Mouse (Mus musculus) neural tube, embryonic 11.5 days (tissue): ENCODE measurements around the gene Gm42906. TPM values are rescaled to one million over a fixed set of nuclear protein-coding genes. Genes with fewer than 3 reads are reported as not detected.

Experiments
- ATAC-seq: fragments of 200-750 bp; cut with Nextera tagmentation; 2 replicates; pipeline ENCODE4 v1.8.0; 2017; ENCODE audit warnings: moderate number of reproducible peaks, mild to moderate bottlenecking, moderate TSS enrichment, moderate library complexity; ENCODE audit not compliant: insufficient read depth, low FRiP score, low TSS enrichment
- DNase-seq: peaks from one replicate; pipeline ENCODE4 v3.0.0-alpha.2; 2015; ENCODE audit warnings: low spot score
- H3K27ac ChIP-seq: fragments of 300-500 bp; sonication (generic); 2 replicates; pipeline ENCODE4 v1.5.1; 2014; ENCODE audit warnings: low read depth, mild to moderate bottlenecking, low read length
- H3K27me3 ChIP-seq: fragments of 300-500 bp; sonication (generic); 2 replicates; pipeline ENCODE4 v1.6.1; 2014; ENCODE audit warnings: mild to moderate bottlenecking, low read length, mixed read lengths; ENCODE audit not compliant: control insufficient read depth, insufficient read depth
- H3K36me3 ChIP-seq: fragments of 300-500 bp; sonication (generic); 2 replicates; pipeline ENCODE4 v1.6.1; 2014; ENCODE audit warnings: mild to moderate bottlenecking, low read length, moderate library complexity, mixed read lengths; ENCODE audit not compliant: control insufficient read depth, insufficient read depth
- H3K4me1 ChIP-seq: fragments of 300-500 bp; sonication (generic); 2 replicates; pipeline ENCODE4 v1.6.1; 2014; ENCODE audit warnings: low read length, mixed read lengths; ENCODE audit not compliant: control insufficient read depth, insufficient read depth
- H3K4me2 ChIP-seq: fragments of 300-500 bp; sonication (generic); 2 replicates; pipeline ENCODE4 v1.6.1; 2014; ENCODE audit warnings: low read depth, mild to moderate bottlenecking, moderate library complexity
- H3K4me3 ChIP-seq: fragments of 300-500 bp; sonication (generic); 2 replicates; pipeline ENCODE4 v1.5.1; 2014; ENCODE audit warnings: low read depth, low read length
- H3K9ac ChIP-seq: fragments of 300-500 bp; sonication (generic); 2 replicates; pipeline ENCODE4 v1.6.1; 2014; ENCODE audit warnings: mild to moderate bottlenecking, low read length
- H3K9me3 ChIP-seq: fragments of 300-500 bp; sonication (generic); 2 replicates; pipeline ENCODE4 v1.6.1; 2016; ENCODE audit warnings: low read length; ENCODE audit not compliant: control insufficient read depth
- WGBS: fragments of 180-500 bp; shearing (Covaris S2); extraction: QIAGEN DNeasy Blood & Tissue Kit; methylation state at CpG from one replicate; pipeline ENCODE4 v1.1.7; 2014; 5-methylcytosine and 5-hydroxymethylcytosine counted together
- polyA plus RNA-seq: library from polyadenylated mRNA; unstranded; fragments of >200 nt; fragmentation: Nextera tagmentation; extraction: Ambion mirVana; gene quantifications from 2 replicates; pipeline ENCODE4 v1.2.1, GENCODE M21; 2014

Gm42906 gene
- polyA plus RNA-seq, 1 experiment from 2014 or later: not detected

DNA sequence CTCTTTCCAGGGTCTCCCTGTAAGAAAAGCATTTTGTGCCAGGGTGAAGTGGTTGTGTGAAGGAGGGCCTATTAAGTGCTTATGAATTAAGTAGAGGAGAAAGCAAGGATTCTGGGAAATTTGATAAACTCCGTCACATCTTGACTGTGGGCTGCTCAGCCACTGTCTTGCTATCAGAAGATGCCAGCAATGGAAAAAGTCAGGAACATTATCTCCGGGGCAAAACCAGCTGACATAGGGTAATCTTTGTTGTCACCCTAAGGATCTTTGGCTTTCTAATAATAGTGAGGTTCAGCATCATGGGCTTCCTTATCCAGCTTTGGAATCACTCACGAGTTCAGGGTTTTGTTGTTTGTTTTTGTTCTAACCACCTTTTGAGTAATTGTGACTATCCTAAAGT lies 14.3 kb downstream of the Gm42906 start:
- 86% methylated on average over 3 of the region's 3 CpGs for WGBS
- Histone ChIP-seq H3K9ac (no peak overlapping the region), H3K4me3 (no peak overlapping the region), H3K4me2 (no peak overlapping the region), H3K9me3 (no peaks in the 10 kb centered on the region), H3K27me3 (no peaks in the 10 kb centered on the region), H3K27ac (no peak overlapping the region), H3K4me1 (peaks cover 2% of the 10 kb centered on the region; the same call in 1 of the 2 replicates), H3K36me3 (no peaks in the 10 kb centered on the region)
- no peak for DNase-seq
- ATAC-seq: no peak

DNA sequence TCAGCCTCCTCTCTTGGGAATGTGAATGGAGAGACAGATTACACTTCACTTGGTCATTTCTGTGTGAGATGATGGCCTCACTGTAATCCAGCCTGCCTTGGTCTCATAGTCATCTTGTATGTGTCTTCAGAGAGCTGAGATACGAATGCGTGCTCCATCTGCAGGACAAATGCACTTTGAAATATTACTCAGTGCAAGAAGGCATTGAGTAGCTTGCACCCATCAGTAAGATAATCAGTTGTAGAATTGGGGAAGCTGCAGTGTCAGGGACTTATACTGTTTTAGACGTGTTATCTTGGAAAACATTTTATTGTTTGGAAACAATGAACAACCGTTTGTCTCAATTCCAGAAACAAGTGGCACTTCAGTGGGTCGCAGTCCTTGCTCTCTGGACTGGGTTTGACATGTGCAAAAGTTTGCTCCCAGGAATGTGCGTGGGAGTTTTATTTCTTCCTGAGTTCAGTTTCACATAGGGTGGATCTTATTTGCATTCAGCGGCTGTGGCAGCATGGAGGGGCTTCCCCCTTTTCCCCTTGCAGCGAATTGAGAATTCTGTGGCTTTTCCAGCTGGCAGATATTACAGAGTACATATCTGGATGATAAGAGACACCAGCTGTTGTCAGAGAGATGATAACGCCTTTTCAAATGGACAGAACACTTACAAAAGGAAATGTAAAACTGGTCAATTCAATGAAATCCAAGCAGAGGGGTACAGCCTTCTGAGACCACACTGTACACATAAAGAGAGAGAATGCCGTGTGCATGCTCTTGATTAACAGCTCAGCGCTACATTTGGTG lies 15.1 kb downstream of the Gm42906 start:
- Histone ChIP-seq H3K9me3 (no peaks in the 10 kb centered on the region), H3K4me3 (no peak overlapping the region), H3K4me2 (no peak overlapping the region), H3K9ac (no peak overlapping the region), H3K36me3 (no peaks in the 10 kb centered on the region), H3K27me3 (no peaks in the 10 kb centered on the region), H3K27ac (0 out of 2 replicates have a peak overlapping the region, but pooled peaks have one; percentile 0), H3K4me1 (peaks cover 2% of the 10 kb centered on the region; the same call in 1 of the 2 replicates)
- DNase-seq (no peak), ATAC-seq (no peak)
- 78% methylated on average over 11 of the region's 11 CpGs for WGBS

DNA sequence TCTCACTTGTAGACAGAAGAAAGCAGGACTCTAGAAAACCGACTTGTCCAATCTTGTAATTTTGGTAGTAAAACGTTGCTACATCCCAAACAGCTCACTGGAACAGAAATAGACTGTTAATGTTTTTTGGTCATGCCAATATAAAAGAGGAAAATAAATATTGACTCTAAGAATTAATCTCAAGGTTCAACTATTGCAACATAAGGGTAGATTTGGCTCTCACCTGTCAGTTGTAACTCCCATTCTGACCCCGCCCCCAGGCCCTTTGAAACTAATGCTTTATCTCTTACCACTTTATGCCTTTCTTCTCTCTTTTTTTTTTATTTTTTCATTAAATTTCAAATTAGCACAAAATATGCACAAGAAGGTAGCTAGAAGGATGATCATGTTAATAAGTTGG lies 18.0 kb downstream of the Gm42906 start:
- no peak overlapping the region for H3K9ac ChIP-seq
- DNase-seq: no peak

DNA sequence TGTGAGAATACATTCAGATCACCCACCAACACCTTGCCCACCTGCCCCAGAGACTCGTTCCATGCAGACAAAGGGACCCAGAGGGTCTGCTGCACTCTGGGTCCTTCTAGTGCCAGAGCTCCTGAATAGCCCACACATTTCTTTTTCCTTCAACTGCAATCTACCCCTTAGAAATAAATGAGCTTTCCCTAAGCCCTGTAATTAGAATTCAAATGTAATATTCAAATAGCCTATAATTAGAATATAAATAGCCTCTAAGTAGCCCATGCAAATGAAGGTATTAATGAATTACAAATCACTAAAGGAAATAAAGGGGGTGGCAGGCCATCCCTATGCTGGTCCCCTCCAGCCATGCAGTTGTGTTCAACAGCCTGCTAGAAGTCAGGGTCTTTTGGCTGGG lies 18.7 kb downstream of the Gm42906 start:
- Histone ChIP-seq H3K27ac (no peak overlapping the region), H3K9ac (no peak overlapping the region), H3K9me3 (no peaks in the 10 kb centered on the region), H3K4me2 (no peak overlapping the region), H3K36me3 (no peaks in the 10 kb centered on the region), H3K27me3 (no peaks in the 10 kb centered on the region), H3K4me1 (peaks cover 2% of the 10 kb centered on the region; the same call in 1 of the 2 replicates), H3K4me3 (no peak overlapping the region)
- no peak for DNase-seq
- WGBS: 11% methylated on average over 1 of the region's 1 CpGs
- ATAC-seq: peak; percentile 67; the same call in 1 of the 2 replicates

More for the DNA sequence above, 18.0 kb downstream of the Gm42906 start:
- no peaks in the 10 kb centered on the region for H3K27me3 ChIP-seq
- no peaks in the 10 kb centered on the region for H3K36me3 ChIP-seq
- no peak overlapping the region for H3K27ac ChIP-seq
- no peak overlapping the region for H3K4me3 ChIP-seq
- peaks cover 2% of the 10 kb centered on the region; the same call in 1 of the 2 replicates for H3K4me1 ChIP-seq
- ATAC-seq: no peak
- no peaks in the 10 kb centered on the region for H3K9me3 ChIP-seq
- no peak overlapping the region for H3K4me2 ChIP-seq
- 76% methylated on average over 3 of the region's 3 CpGs for WGBS

DNA sequence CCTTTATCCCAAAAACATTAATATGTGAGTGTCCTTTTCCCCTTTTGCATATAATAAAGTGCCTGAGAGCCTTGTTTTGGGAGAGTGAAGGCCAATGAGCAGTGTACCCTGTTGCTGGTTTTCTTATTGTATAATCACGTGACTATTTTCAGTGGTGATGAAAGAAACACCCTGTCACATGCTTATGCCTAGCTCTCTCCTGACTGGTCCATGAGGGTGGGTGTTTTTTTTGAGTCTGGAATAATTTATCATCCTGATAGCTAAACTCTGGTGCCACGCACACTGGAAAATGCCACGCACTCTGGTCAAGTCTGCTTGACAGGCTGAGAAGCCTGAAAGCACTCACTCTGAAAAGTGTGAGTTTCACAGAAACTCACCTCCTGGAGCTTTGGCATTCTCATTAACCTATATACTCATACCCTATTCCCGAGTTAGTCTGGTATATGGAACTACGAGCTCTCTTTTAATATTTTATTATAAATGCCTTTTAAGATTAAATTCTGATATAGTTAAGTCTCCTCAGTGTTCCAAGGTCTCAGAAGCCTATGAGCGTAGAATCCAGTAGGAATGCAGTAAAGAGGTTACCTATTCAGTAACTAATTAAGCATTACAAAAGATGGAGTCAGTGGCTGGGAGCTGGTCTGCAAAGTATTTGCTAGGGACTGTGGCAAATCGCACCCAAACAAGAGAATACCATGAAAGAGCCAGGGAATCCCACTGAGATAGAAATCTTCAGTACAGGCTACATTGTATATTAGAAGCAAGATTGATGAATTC lies 19.7 kb downstream of the Gm42906 start:
- no peaks in the 10 kb centered on the region for H3K27me3 ChIP-seq
- H3K36me3 ChIP-seq: no peaks in the 10 kb centered on the region
- DNase-seq (no peak), ATAC-seq (peak; percentile 40; the same call in 1 of the 2 replicates)
- no peak overlapping the region for H3K27ac ChIP-seq
- WGBS: 31% methylated on average over 7 of the region's 7 CpGs
- H3K9ac ChIP-seq: no peak overlapping the region
- no peaks in the 10 kb centered on the region for H3K9me3 ChIP-seq
- H3K4me1 ChIP-seq: peaks cover 2% of the 10 kb centered on the region; the same call in 1 of the 2 replicates
- no peak overlapping the region for H3K4me3 ChIP-seq
- no peak overlapping the region for H3K4me2 ChIP-seq

DNA sequence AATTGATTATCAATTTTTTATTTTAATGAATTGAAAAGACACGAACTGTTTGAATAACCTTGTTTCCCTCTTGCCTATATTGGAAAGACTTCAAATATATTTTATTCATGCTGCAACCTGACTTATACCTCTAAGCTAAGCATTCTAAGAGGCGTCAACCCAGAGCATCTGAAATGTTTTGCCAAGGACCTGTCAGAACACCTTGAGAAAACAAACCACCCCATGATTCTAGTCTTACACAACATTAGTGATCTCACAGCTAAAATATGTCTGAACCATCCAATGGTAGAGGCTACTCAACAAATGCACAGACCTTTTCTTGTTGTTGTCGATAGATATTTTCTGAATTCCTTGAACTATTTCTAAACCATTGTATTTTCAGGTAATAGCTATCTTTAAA lies 20.5 kb downstream of the Gm42906 start:
- no peak for DNase-seq
- no peaks in the 10 kb centered on the region for H3K27me3 ChIP-seq
- no peaks in the 10 kb centered on the region for H3K9me3 ChIP-seq
- H3K4me3 ChIP-seq: no peak overlapping the region
- ATAC-seq: no peak
- 95% methylated on average over 3 of the region's 3 CpGs for WGBS
- no peak overlapping the region for H3K4me2 ChIP-seq
- H3K9ac ChIP-seq: no peak overlapping the region
- H3K4me1 ChIP-seq: no peaks in the 10 kb centered on the region
- H3K27ac ChIP-seq: no peak overlapping the region
- H3K36me3 ChIP-seq: no peaks in the 10 kb centered on the region

DNA sequence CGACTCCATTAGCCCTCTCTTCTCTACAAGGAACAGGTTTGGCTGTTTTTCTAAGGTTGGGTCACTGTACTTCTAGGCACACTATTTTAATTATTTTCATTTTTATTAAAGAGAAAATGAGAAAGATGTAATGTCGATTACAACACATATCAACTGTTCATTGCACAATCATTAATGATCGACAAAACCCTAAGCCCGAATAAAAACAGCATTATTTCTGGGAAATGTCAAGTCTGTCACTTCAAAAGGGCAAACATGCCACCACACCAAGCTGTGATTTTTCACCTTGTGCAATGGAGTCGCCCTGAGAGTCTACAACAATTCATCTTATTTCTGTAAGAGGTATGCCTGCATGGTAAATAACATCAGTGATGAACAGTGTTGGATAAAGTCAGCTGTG lies 21.7 kb downstream of the Gm42906 start:
- 84% methylated on average over 5 of the region's 5 CpGs for WGBS
- DNase-seq (no peak), ATAC-seq (no peak)
- H3K9me3 ChIP-seq: no peaks in the 10 kb centered on the region
- no peak overlapping the region for H3K27ac ChIP-seq
- H3K9ac ChIP-seq: no peak overlapping the region
- H3K36me3 ChIP-seq: no peaks in the 10 kb centered on the region
- H3K4me3 ChIP-seq: no peak overlapping the region
- H3K4me2 ChIP-seq: no peak overlapping the region
- no peaks in the 10 kb centered on the region for H3K4me1 ChIP-seq
- H3K27me3 ChIP-seq: no peaks in the 10 kb centered on the region

DNA sequence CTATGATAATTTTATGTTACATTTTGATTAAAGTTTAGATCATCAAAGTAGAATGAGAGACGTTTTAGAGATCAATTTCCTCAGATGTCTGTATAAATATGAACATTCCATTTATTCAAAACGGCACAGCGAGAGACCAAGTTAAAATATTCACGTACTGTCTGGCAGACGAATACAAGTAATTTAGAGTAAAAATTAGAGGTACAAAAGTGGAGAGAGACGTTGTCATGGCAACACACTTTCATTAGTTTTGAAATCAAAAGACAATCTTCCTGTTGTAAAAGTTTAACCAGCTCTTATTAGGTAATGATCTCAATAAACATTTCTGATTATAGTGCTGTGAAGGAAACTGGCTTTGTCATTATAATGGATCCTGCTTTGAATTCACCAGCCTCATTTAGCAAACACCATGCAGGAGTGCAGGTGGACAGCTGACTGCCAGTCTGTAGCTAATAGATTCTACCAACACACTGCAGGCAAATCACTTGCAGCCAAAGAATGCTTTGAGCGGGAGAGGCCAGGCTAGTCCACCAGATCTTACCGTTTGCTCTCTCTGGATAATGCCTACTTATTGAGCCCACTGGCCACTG lies 22.6 kb downstream of the Gm42906 start:
- ATAC-seq: peak; percentile 35; the same call in 1 of the 2 replicates
- DNase-seq: no peak
- 58% methylated on average over 8 of the region's 8 CpGs for WGBS
- no peaks in the 10 kb centered on the region for H3K9me3 ChIP-seq
- H3K4me2 ChIP-seq: no peak overlapping the region
- no peaks in the 10 kb centered on the region for H3K36me3 ChIP-seq
- H3K4me1 ChIP-seq: no peaks in the 10 kb centered on the region
- H3K27ac ChIP-seq: no peak overlapping the region
- no peak overlapping the region for H3K9ac ChIP-seq
- no peak overlapping the region for H3K4me3 ChIP-seq
- H3K27me3 ChIP-seq: no peaks in the 10 kb centered on the region
